Mouse (Mus musculus): ENCODE results near the gene Suco.

GRCm38 (mm10) chr1:161868413-161868812 is 8.1 kb downstream of the Suco start:
- no peak for TF ChIP-seq CTCF (IDR thresholded peaks at IDR 0.05; ENCODE audit: low read depth)
- no peak for TF ChIP-seq EP300 (IDR thresholded peaks at IDR 0.05; ENCODE audit: low read depth)
